ENCODE assay signal across 13 mouse cellular contexts in genomic region chr9:83605886-83606640, GRCm38 (mm10). TPM values are rescaled to one million over a fixed set of nuclear protein-coding genes. Genes with fewer than 3 reads are reported as not detected.
DNase-seq lines count a peak whose midpoint lies in the region; ATAC-seq lines count a peak whose summit lies in the region.
"Had no signal": no experiment of that assay in that cellular context is flagged by ENCODE, and none has a peak within 500 bp of the region (broad histone marks: within the 10 kb centered on the region; RNA-seq: fewer than 3 reads in every experiment).

No protein-coding gene starts in this region.

- no peaks in the 10 kb centered on the region for H3K36me3 ChIP-seq in heart, embryonic 12.5 days
- no peaks in the 10 kb centered on the region for H3K36me3 ChIP-seq in hindbrain, embryonic 15.5 days
- H3K36me3 ChIP-seq in limb, embryonic 12.5 days: no peaks in the 10 kb centered on the region

- intact Hi-C loops in heart, postnatal 14 days (cut with DNase I): no loop called here
- intact Hi-C loops in left cerebral cortex, postnatal 4 days (cut with DNase I): loop anchor here (5.0 kb wide), 1 partner anchor 119 kb away; no protein-coding TSS in a partner anchor

- H3K9ac ChIP-seq in heart, embryonic 12.5 days: 0 out of 2 replicates have a peak overlapping the region, but pooled peaks have one; percentile 34
- no peak overlapping the region for H3K9ac ChIP-seq in hindbrain, embryonic 15.5 days
- H3K9ac ChIP-seq in limb, embryonic 12.5 days (replicated peaks): no peak overlapping the region
- H3K9ac ChIP-seq: forebrain, postnatal 0 days had no signal

- no peaks in the 10 kb centered on the region for H3K9me3 ChIP-seq in heart, embryonic 12.5 days (replicated peaks)
- H3K9me3 ChIP-seq in hindbrain, embryonic 15.5 days: no peaks in the 10 kb centered on the region
- H3K9me3 ChIP-seq in limb, embryonic 12.5 days: no peaks in the 10 kb centered on the region

- WGBS in heart, embryonic 12.5 days: 62% methylated on average over 8 of the region's 8 CpGs
- 36% methylated on average over 8 of the region's 8 CpGs for WGBS in hindbrain, embryonic 15.5 days
- 67% methylated on average over 8 of the region's 8 CpGs for WGBS in limb, embryonic 12.5 days

- H3K27ac ChIP-seq in heart, embryonic 12.5 days (ENCODE audit: poor library complexity, severe bottlenecking): no peak overlapping the region
- H3K27ac ChIP-seq in hindbrain, embryonic 15.5 days (replicated peaks): peak overlapping the region; percentile 20; the same call in 1 of the 2 replicates
- H3K27ac ChIP-seq in limb, embryonic 12.5 days: no peak overlapping the region

- H3K27me3 ChIP-seq in heart, embryonic 12.5 days (replicated peaks): no peaks in the 10 kb centered on the region
- H3K27me3 ChIP-seq in hindbrain, embryonic 15.5 days: no peaks in the 10 kb centered on the region
- H3K27me3 ChIP-seq in limb, embryonic 12.5 days: no peaks in the 10 kb centered on the region
- H3K27me3 ChIP-seq: Patski had no signal

- no peak overlapping the region for H3K4me3 ChIP-seq in heart, embryonic 12.5 days
- no peak overlapping the region for H3K4me3 ChIP-seq in hindbrain, embryonic 15.5 days
- H3K4me3 ChIP-seq in limb, embryonic 12.5 days (replicated peaks): no peak overlapping the region

- ATAC-seq in heart, embryonic 12.5 days (ENCODE audit: insufficient number of reproducible peaks, low FRiP score): no peak
- no peak for ATAC-seq in hindbrain, embryonic 15.5 days (ENCODE audit: low FRiP score, low read depth)
- ATAC-seq in limb, embryonic 12.5 days (ENCODE audit: insufficient number of reproducible peaks, insufficient read depth, low FRiP score, low TSS enrichment, low read depth): peak; percentile 27; the same call in 1 of the 2 replicates
- ATAC-seq: forebrain, postnatal 0 days; midbrain, embryonic 16.5 days; Patski had no signal

- H3K4me1 ChIP-seq in heart, embryonic 12.5 days (replicated peaks): peaks cover 40% of the 10 kb centered on the region
- H3K4me1 ChIP-seq in hindbrain, embryonic 15.5 days (replicated peaks): peaks cover 29% of the 10 kb centered on the region
- no peaks in the 10 kb centered on the region for H3K4me1 ChIP-seq in limb, embryonic 12.5 days (replicated peaks)

- H3K4me2 ChIP-seq in heart, embryonic 12.5 days: no peak overlapping the region
- no peak overlapping the region for H3K4me2 ChIP-seq in hindbrain, embryonic 15.5 days
- H3K4me2 ChIP-seq in limb, embryonic 12.5 days: no peak overlapping the region

- no peak for DNase-seq in heart, postnatal 14 days
- peak; percentile 12 for DNase-seq in left cerebral cortex, postnatal 4 days
- no peak for DNase-seq in left cerebral cortex, adult 9 months (ENCODE audit: low spot score in 2 of 2)
- DNase-seq in spleen, postnatal 36 days (ENCODE audit: low spot score in 2 of 2): no peak
- DNase-seq: forebrain, postnatal 0 days; gastrocnemius, postnatal 14 days; kidney, postnatal 25 days; lung, postnatal 4 days had no signal

RNA-seq across cellular contexts. Expression of gene Sh3bgrl2, which starts 57.9 kb away (rescaled TPM):
- polyA plus RNA-seq in heart, embryonic 12.5 days (2016; fragmentation: Nextera tagmentation; extraction: Ambion mirVana): 19.0 and 22.3 TPM in 2 replicates
- 1 to 10 TPM; 7.2 TPM for total RNA-seq in heart, postnatal 14 days (2021)
- total RNA-seq in left cerebral cortex, postnatal 4 days (2021): 10 to 100 TPM; 12.7 to 14.1 TPM
- polyA plus RNA-seq in hindbrain, embryonic 15.5 days (2015; fragmentation: Nextera tagmentation; extraction: Ambion mirVana): 8.7 and 10.3 TPM in 2 replicates
- polyA plus RNA-seq in limb, embryonic 12.5 days (2016; fragmentation: Nextera tagmentation; extraction: Ambion mirVana): 8.9 and 9.6 TPM in 2 replicates
